Mouse (Mus musculus): ENCODE measurements around the gene Tgfbi. TPM values are rescaled to one million over a fixed set of nuclear protein-coding genes. Genes with fewer than 3 reads are reported as not detected.

Tgfbi gene
- 10 to 100 TPM; 19.3 to 23.4 TPM for total RNA-seq (2021)

DNA sequence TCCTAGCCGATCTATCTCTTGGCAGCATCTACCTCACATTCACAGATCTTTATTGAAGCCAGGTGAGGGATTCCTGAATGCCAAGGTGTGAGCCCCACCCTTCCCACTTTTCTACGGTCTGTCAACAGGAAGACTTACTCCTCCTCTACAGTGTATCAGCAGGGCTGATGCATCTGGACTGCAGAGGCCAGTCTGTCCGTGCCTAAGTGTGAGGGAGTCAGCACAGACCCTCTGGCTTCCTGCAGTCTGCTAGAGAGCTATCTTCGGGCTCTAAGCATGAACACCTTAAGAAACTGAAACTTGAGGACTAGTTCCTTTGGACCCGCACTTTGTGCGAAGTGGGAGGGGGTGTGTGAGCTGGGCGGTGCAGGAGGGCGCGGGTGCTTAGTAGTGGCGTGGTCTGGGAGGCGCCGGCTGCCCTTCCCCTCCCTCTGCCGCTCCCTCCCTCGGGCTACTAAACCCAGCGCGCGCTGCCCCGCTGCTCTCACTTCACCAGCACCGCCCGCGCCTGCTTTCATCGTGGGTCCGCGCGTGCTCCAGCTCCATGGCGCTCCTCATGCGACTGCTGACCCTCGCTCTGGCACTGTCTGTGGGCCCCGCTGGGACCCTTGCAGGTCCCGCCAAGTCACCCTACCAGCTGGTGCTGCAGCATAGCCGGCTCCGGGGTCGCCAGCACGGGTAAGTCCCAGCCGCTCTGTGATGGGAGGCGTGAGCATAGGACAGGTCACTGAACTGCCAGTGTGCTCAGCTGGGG lies at the start of gene Tgfbi:
Tgfbi (plus strand) TSS at position 421 of the 754 bp plus-strand sequence.
- DNase-seq (ENCODE audit: low spot score): no peak
- intact Hi-C loops (cut with DNase I): no loop called here

DNA sequence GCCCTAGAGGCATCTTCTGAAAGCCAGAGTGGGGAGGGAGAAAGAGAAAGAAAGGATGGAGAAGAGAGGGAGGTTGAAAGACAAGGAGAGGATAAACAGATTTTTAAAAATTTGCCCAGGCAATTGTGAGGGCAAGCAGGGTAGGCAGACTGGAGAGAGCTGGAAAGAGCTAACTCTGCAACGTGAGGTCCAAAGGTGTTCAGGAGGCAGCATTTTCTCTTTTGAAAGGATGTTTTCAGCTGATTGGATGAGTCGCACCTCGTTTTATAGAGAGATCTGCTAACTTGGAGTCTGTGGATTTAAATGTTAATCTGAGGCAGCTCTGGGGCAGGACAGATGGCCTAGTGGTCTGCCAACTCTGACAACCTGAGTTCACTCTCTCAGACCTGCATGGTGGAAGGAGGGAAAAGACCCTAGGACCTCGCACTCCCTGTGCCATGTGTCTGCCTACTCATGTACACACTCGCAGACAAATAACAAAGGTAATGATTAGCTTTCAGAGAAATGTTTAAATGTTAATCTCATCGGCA lies 49.4 kb upstream of the Tgfbi start:
- intact Hi-C loops (cut with DNase I): loop anchor here (1.0 to 5.0 kb wide), 2 partner anchors 81 to 177 kb away; no protein-coding TSS in a partner anchor
- DNase-seq (ENCODE audit: low spot score): no peak

DNA sequence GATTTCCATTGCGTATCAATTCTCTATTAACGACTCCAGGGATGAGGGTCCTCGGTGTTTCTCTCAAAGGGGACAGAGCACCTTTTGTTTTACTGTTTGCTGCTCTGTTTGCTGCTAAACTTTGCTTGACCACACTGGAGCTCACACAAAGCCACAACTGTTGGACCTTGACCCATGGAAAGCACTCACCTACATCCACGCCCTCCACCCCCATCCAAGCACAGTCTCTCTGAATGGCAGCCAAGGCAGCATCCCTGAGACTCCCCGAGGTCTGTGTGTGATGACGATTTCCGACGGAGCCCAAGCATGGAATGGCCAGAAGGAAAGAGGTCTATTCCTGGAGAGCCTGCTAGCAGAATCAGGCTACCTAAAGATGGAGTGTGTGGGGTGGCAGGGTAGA lies 48.2 kb upstream of the Tgfbi start:
- intact Hi-C loops (cut with DNase I): no loop called here
- no peak for DNase-seq (ENCODE audit: low spot score)

- intact Hi-C loops (cut with DNase I): no loop called here
- no peak for DNase-seq (ENCODE audit: low spot score)
Observed at GRCm38 (mm10) chr13:56563075-56563474, 46.2 kb upstream of the Tgfbi start.

DNA sequence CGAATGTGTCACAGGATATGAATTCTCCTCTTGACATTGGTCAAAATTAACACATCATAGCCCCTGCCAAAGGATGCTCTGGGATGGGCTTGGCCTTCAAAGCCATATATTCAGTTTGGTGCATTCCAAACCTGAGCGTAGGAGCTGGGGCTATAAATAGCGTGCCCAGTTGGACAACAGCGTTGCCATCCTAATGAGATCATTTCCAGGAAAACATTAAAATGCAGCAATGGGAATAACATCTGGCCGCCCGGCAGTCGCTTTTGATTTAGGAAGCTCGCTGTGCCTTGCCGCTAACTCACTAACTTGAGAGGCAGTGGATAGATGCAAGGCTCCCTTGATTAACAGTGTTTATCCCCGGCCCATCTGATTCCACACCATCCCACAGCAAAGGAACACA lies 43.0 kb upstream of the Tgfbi start:
- no peak for DNase-seq (ENCODE audit: low spot score)
- intact Hi-C loops (cut with DNase I): no loop called here

DNA sequence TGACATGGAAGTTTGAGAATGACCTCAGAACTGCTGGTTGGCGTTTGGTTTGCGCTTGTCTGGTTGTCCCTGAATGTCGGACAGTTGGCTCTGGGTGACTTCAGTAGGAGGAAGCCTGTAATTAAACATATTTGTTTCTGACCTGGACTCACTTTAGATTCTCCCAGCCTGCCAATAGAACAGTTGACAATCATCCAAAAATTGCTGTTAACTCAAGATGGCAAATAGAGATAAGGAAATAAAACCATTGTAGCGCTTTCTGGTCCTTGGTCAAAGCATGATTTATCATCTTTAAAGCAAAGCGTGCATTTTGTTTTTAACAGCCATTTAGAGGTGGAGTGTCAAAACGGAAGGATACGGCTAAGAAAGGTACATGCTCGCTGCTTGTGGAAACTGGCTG lies 37.7 kb upstream of the Tgfbi start:
- intact Hi-C loops (cut with DNase I): no loop called here
- DNase-seq (ENCODE audit: low spot score): no peak

DNA sequence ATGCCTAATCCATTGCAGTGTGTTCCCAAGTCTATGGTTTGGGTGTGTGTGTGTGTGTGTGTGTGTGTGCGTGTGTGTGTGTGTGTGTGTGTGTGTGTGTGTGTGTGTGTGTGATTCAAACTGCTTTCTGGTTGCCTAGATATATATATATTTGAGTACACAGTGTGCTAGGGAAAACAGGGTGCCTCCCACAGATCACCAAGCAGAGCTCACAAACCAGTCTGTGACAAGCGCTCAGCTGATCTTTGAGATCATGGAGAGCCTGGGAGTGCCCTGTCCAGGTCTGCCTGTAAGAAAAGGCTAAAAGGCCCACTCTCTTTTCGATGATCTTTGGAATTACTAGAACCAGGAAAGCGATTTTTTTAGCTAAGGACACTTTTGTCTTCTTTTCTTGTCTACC lies 34.2 kb upstream of the Tgfbi start:
- no peak for DNase-seq (ENCODE audit: low spot score)
- intact Hi-C loops (cut with DNase I): loop anchor here (5.0 kb wide), 2 partner anchors 37 to 82 kb away; no protein-coding TSS in a partner anchor

GRCm38 (mm10) chr13:56575701-56576321 lies 33.5 kb upstream of the Tgfbi start:
- peak; percentile 65 for DNase-seq (ENCODE audit: low spot score)
- intact Hi-C loops (cut with DNase I): loop anchor here (5.0 kb wide), 2 partner anchors 36 to 81 kb away; no protein-coding TSS in a partner anchor

DNA sequence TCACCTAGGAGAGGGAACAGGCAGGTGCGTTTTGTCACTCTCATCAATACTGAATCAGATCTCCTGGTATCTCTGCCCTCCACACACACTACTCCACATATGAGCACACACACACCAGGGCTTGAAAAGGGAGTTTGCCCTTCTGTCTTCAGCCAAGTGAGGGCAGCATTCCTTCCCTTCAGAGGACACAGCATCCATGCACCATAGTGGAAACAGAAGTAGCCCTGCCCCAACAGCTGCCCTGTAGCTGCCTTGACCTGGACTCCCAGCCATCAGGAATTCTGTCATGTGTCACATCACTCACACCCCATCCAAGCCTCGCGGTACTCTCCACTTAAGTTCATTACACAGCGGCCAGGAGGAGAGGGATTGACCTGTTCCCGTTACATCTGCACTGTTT lies 31.2 kb upstream of the Tgfbi start:
- intact Hi-C loops (cut with DNase I): loop anchor here (2.0 to 5.0 kb wide), 3 partner anchors 34 to 79 kb away; no protein-coding TSS in a partner anchor
- DNase-seq (ENCODE audit: low spot score): no peak

GRCm38 (mm10) chr13:56580450-56580849 lies 28.9 kb upstream of the Tgfbi start:
- intact Hi-C loops (cut with DNase I): no loop called here
- no peak for DNase-seq (ENCODE audit: low spot score)

DNA sequence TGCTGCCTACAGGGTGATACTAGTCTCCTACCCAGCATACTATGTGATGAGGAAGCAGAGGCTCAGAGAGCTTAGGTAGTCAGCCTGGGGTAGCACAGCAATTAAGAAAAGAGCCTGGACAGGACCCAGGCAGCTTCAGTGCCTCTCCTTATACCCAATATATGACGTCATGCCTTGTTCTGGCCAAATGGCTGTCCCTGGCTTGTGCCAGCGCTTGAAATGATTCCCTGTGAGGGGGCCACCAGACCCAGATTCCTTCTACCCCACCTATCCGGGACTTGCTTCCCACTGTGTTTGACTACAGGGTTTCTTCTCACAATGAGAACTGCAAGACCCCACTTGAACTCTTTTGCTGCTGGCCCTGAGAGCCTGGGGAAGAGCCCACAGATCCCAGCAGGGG lies 27.8 kb upstream of the Tgfbi start:
- intact Hi-C loops (cut with DNase I): no loop called here
- no peak for DNase-seq (ENCODE audit: low spot score)

GRCm38 (mm10) chr13:56581961-56582434 lies 27.3 kb upstream of the Tgfbi start:
- DNase-seq (ENCODE audit: low spot score): peak; percentile 63
- intact Hi-C loops (cut with DNase I): no loop called here

- intact Hi-C loops (cut with DNase I): no loop called here
Observed at GRCm38 (mm10) chr13:56582720-56583119, 26.6 kb upstream of the Tgfbi start.

DNA sequence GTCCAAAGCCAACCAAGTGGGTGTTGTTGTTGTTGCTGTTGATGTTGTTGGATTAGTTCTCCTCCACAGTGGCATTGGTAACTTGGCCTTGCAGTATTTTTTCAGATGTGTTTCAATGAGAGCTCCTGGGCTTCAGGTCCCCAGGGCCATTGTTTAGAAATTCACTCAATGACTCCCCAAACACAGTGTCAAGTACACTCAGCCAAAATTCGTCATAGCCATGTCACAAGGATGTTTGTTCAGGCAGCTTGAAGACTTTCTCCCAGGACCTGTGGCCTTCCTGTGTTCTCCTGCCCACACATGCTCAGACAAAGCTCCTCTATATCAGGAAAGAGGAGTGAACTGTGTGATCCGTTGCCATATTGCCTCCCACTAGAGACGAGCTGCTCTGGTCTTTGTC lies 23.3 kb upstream of the Tgfbi start:
- intact Hi-C loops (cut with DNase I): no loop called here
- no peak for DNase-seq (ENCODE audit: low spot score)

More at GRCm38 (mm10) chr13:56582720-56583119, 26.6 kb upstream of the Tgfbi start:
- DNase-seq (ENCODE audit: low spot score): no peak

GRCm38 (mm10) chr13:56588454-56589117 lies 20.7 kb upstream of the Tgfbi start:
- intact Hi-C loops (cut with DNase I): no loop called here
- peak; percentile 68 for DNase-seq (ENCODE audit: low spot score)

DNA sequence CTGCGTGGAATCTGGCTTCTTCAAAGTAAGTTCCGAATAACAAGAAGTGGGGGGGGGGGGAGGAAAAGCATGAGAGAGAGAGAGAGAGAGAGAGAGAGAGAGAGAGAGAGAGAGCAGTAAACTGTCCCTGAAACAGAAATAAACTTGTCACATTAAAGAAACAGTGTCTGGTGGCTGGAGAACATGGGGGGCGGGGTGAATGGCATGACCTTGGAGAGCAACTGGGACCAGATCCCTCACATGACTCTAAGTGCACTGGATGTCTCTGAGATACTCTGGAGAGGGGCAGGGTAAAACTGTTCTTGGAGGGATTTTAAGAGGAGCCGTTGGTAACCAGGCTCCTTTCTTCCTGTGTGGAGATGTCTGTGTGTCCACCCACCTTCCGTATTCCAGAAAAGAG lies 19.1 kb upstream of the Tgfbi start:
- DNase-seq (ENCODE audit: low spot score): no peak
- intact Hi-C loops (cut with DNase I): no loop called here

- DNase-seq (ENCODE audit: low spot score): no peak
- intact Hi-C loops (cut with DNase I): no loop called here
Observed at GRCm38 (mm10) chr13:56591191-56591590, 18.1 kb upstream of the Tgfbi start.

GRCm38 (mm10) chr13:56591939-56592338 lies 17.4 kb upstream of the Tgfbi start:
- no peak for DNase-seq (ENCODE audit: low spot score)
- intact Hi-C loops (cut with DNase I): no loop called here

- DNase-seq (ENCODE audit: low spot score): no peak
- intact Hi-C loops (cut with DNase I): no loop called here
Observed at GRCm38 (mm10) chr13:56593196-56593595, 16.1 kb upstream of the Tgfbi start.

- intact Hi-C loops (cut with DNase I): no loop called here
- DNase-seq (ENCODE audit: low spot score): no peak
Observed at GRCm38 (mm10) chr13:56593961-56594391, 15.3 kb upstream of the Tgfbi start.
